Mouse (Mus musculus) ES-E14 (cell line): ENCODE measurements around the gene Luc7l3. TPM values are rescaled to one million over a fixed set of nuclear protein-coding genes. Genes with fewer than 3 reads are reported as not detected.

Source experiments
- DNase-seq: peaks from one replicate; pipeline ENCODE4 v3.0.0-alpha.2; 2013; ENCODE audit warnings: low read depth, low spot score
- H3K27ac ChIP-seq: 2 replicates; pipeline ENCODE4 v1.5.1; 2012; ENCODE audit warnings: low read depth, mild to moderate bottlenecking, low read length, moderate library complexity, mixed read lengths; ENCODE audit not compliant: poor library complexity, insufficient read depth, severe bottlenecking
- H3K36me3 ChIP-seq: 2 replicates; pipeline ENCODE4 v1.6.1; 2012; ENCODE audit warnings: mild to moderate bottlenecking, low read length, moderate library complexity, mixed read lengths; ENCODE audit not compliant: control insufficient read depth, poor library complexity, insufficient read depth, severe bottlenecking
- H3K4me1 ChIP-seq, 2 experiments: fragments of 150-350 bp in 1 of 2; sonication (generic) in 1 of 2; 2 replicates each; pipeline ENCODE4 v1.6.1; 2012; ENCODE audit warnings: low read length in 2 of 2, mild to moderate bottlenecking in 1 of 2, mixed read lengths in 1 of 2; ENCODE audit not compliant: control insufficient read depth in 2 of 2, insufficient read depth in 2 of 2, poor library complexity in 1 of 2
- H3K4me3 ChIP-seq, 2 experiments: fragments of 150-350 bp in 1 of 2; sonication (generic) in 1 of 2; 2 replicates each; pipeline ENCODE4 v1.5.1; 2012; ENCODE audit warnings: low read length in 2 of 2, low read depth in 1 of 2, mild to moderate bottlenecking in 1 of 2, mixed read lengths in 1 of 2; ENCODE audit not compliant: insufficient read depth in 1 of 2, poor library complexity in 1 of 2, severe bottlenecking in 1 of 2
- H3K9ac ChIP-seq: 2 replicates; pipeline ENCODE4 v1.6.1; 2012; ENCODE audit warnings: low read depth, mild to moderate bottlenecking, low read length, mixed read lengths; ENCODE audit not compliant: poor library complexity, insufficient read depth, severe bottlenecking
- H3K9me3 ChIP-seq: fragments of 150-350 bp; sonication (generic); 2 replicates; pipeline ENCODE4 v1.6.1; 2012; ENCODE audit warnings: low read depth, mild to moderate bottlenecking, low read length; ENCODE audit not compliant: control insufficient read depth, insufficient read depth
- CHD2 ChIP-seq: IDR thresholded peaks from 2 replicates; pipeline ENCODE4 v1.6.1; 2014; ENCODE audit warnings: mild to moderate bottlenecking, low read depth, low read length, inconsistent platforms
- HCFC1 ChIP-seq: IDR thresholded peaks from 2 replicates; pipeline ENCODE4 v1.6.1; 2012; ENCODE audit warnings: low read length, inconsistent platforms, borderline replicate concordance; ENCODE audit not compliant: insufficient read depth
- MAFK ChIP-seq: IDR thresholded peaks from 2 replicates; pipeline ENCODE4 v1.6.1; 2014; ENCODE audit warnings: mild to moderate bottlenecking, low read depth, low read length, inconsistent platforms; ENCODE audit not compliant: insufficient read depth
- ZC3H11A ChIP-seq: IDR thresholded peaks from 2 replicates; pipeline ENCODE4 v1.6.1; 2012; ENCODE audit warnings: low read depth, mild to moderate bottlenecking, inconsistent platforms, low read length, borderline replicate concordance
- ZNF384 ChIP-seq: IDR thresholded peaks from 2 replicates; pipeline ENCODE4 v1.6.1; 2012; ENCODE audit warnings: low read depth, low read length, inconsistent platforms
- in situ Hi-C, 2 experiments: fragments of 600-800 bp; cut with MboI; formaldehyde crosslinking; loops; one replicate each; pipeline ENCODE4 v1.15.1; 2025; ENCODE audit warnings: low sequenced_read_pairs in 2 of 2, inconsistent platforms in 1 of 2; ENCODE audit not compliant: unreplicated experiment in 2 of 2
- total RNA-seq: library from RNA; depleted of rRNA; stranded (reverse); fragments of 300-350 nt; gene quantifications from 2 replicates; pipeline ENCODE4 v1.2.3, GENCODE M21; 2012

Gene Luc7l3
- total RNA-seq, 1 experiment = 66.8 TPM

DNA sequence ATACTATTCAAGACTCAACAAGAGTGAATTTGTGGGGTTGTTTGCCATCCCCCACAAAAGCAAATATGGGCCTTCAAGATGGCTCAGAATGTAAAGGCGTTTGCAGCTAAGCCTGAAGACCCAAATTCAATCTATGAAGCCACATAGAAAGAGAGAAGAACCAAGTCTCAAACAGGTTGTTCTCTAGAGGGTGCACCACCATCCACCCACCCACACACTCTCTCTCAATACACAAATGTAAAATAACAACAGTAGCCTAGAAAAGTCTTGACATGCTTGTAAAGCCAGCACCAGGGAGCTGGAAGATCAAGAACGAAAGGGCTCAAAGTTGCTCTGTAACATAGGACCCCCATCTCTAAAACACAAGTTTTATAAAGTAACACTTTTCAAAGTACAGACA is 5.3 kb downstream of the Luc7l3 start:
- Histone ChIP-seq H3K9me3 (no peaks in the 10 kb centered on the region), H3K9ac (no peak overlapping the region; the same call in 1 of the 2 replicates), H3K36me3 (no peaks in the 10 kb centered on the region), H3K4me3 (no peak overlapping the region), H3K27ac (no peak overlapping the region), H3K4me1 (peaks cover 4 to 17% of the 10 kb centered on the region in 2 experiments)
- no peak for TF ChIP-seq ZNF384
- no peak for TF ChIP-seq HCFC1
- TF ChIP-seq CHD2 = no peak
- no peak for TF ChIP-seq MAFK
- no peak for TF ChIP-seq ZC3H11A
- DNase-seq = no peak
- in situ Hi-C loops = no loop called here

DNA sequence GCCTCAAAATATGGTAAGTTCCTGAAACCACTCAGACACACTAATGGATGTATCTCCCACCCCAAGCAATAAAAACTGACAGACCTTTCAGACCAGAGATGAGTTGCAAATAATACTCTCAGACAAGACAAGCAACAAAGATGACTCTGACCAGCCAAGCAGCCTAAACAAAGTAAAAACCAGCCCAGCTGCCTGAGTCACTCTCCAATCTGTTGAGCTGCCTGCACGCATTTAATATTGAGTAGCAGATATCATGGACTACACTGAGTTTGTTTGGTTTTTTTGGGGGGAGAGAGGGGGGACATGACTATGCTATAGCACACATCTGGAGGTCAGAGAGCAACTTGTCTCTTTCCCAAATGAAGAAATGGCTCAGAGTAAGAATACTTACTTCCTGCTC is 6.5 kb downstream of the Luc7l3 start:
- Histone ChIP-seq H3K27ac (no peak overlapping the region), H3K9ac (no peak overlapping the region), H3K9me3 (no peaks in the 10 kb centered on the region), H3K36me3 (no peaks in the 10 kb centered on the region), H3K4me1 (peaks cover 4 to 15% of the 10 kb centered on the region in 2 experiments), H3K4me3 (no peak overlapping the region)
- TF ChIP-seq ZC3H11A (no peak), ZNF384 (no peak), HCFC1 (no peak), CHD2 (no peak), MAFK (no peak)
- no peak for DNase-seq
- in situ Hi-C loops = no loop called here

DNA sequence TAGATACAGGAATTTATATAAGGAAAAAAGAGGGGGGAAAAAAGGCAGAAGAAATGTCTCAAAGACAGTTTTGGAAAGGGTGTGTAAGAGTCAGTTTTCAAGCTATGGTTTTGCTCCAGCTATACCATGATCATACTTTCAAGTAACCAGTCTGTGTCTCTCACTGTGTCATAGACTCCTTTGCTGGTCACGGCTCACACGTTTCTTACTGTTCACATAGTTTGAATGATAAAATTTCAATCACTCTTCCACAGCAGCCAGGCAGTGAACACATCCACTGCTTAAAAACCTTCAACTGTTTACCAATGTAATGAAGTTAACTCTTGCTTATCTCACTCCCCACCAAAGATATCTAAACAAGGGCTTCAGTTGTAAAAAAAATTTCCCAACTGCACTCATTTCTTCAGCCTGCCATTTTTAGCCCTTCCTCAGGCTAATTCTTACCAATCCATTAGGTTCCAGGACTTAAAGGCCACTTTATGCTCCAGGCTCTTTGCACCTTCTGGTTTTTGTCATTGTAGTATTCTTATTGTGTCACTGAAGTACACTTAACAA is 7.6 kb downstream of the Luc7l3 start:
- DNase-seq = no peak
- Histone ChIP-seq H3K4me1 (peaks cover 4 to 12% of the 10 kb centered on the region in 2 experiments), H3K9ac (no peak overlapping the region), H3K4me3 (no peak overlapping the region), H3K36me3 (no peaks in the 10 kb centered on the region; the same call in 1 of the 2 replicates), H3K9me3 (no peaks in the 10 kb centered on the region), H3K27ac (no peak overlapping the region)
- TF ChIP-seq ZC3H11A (no peak), CHD2 (no peak)
- in situ Hi-C loops = no loop called here

DNA sequence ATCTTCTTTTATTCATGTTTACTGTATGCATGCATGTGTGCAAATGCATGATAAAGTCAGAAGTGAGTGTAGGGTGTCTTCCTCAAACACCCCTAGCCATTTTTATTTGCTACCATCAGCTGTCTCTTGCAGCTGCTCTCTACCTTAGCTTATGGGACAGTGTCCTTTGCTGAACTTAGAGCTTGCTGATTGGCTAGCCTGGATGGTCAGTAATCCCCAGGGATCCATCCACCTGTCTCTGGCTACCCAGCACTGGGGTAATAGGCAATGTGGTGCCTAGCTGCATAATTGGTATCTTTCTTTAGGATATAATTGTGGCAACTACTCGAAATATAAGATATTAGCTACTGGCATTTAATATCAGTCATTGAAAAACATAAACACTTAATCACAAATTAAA is 9.1 kb downstream of the Luc7l3 start:
- Histone ChIP-seq H3K27ac (no peak overlapping the region), H3K9me3 (no peaks in the 10 kb centered on the region), H3K4me1 (peaks cover 4 to 9% of the 10 kb centered on the region in 2 experiments), H3K9ac (no peak overlapping the region), H3K4me3 (no peak overlapping the region), H3K36me3 (no peaks in the 10 kb centered on the region; the same call in 1 of the 2 replicates)
- in situ Hi-C loops = no loop called here
- DNase-seq = no peak
- TF ChIP-seq MAFK (no peak), HCFC1 (no peak), ZC3H11A (no peak), ZNF384 (no peak), CHD2 (no peak)
